Mouse (Mus musculus): Measurements from ENCODE around the gene Dnah7a.

DNA sequence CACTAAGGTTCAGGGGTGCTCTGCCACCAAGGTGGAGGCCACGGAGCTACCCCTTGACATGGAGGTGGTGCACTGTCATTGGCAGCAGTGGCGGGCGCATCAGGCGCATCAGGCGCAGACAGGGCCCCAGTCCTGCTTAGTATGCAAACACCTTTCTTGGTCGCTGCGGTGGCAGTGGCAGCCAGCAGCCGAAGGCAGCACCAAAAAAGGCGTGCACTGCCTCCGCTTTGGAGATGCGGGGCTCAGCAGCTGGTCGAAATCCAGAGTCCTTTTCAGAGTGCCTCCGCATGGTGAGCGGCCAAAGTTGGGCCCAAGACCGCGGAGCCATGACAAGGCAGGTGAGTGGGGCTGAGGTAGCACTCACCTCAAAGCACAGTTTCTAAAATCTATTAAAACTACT, 93.1 kb downstream of the Dnah7a start:
- TF ChIP-seq CTCF (IDR thresholded peaks at IDR 0.05; ENCODE audit: borderline replicate concordance, extremely low read depth, insufficient read depth, insufficient read length) = no peak
- no peak for TF ChIP-seq POLR2A (IDR thresholded peaks at IDR 0.05; ENCODE audit: borderline replicate concordance, extremely low read depth, insufficient read depth, insufficient read length, poor library complexity, severe bottlenecking)
